Mouse (Mus musculus) heart, adult 2 months (tissue): ENCODE data around the gene Olfr987.

Experiments used
- CTCF ChIP-seq: fragments of 200-600 bp; IDR thresholded peaks from 2 replicates; pipeline ENCODE4 v1.8.1; 2022; ENCODE audit warnings: antibody characterized with exemption, mild to moderate bottlenecking, moderate library complexity
- EP300 ChIP-seq: fragments of 200-500 bp; IDR thresholded peaks from 2 replicates; pipeline ENCODE4 v1.6.1; 2011; ENCODE audit warnings: low read depth, low read length, control low read depth; ENCODE audit not compliant: insufficient read depth
- POLR2A ChIP-seq: fragments of 200-500 bp; IDR thresholded peaks from 2 replicates; pipeline ENCODE4 v1.6.1; 2011; ENCODE audit warnings: mild to moderate bottlenecking, low read depth, low read length, control low read depth; ENCODE audit not compliant: insufficient read depth

GRCm38 (mm10) chr2:85283631-85284466 is 55.3 kb downstream of the Olfr987 start:
- TF ChIP-seq POLR2A (no peak), CTCF (peak; percentile 50), EP300 (no peak)
